Mouse (Mus musculus) midbrain, embryonic 12.5 days (tissue): ENCODE results near the gene Slc17a5. TPM values are rescaled to one million over a fixed set of nuclear protein-coding genes. Genes with fewer than 3 reads are reported as not detected.

ENCODE experiments used
- ATAC-seq: fragments of 200-750 bp; cut with Nextera tagmentation; 2 replicates; pipeline ENCODE4 v1.8.0; 2017; ENCODE audit warnings: low read depth, moderate TSS enrichment, moderate library complexity; ENCODE audit not compliant: low FRiP score
- H3K27ac ChIP-seq: fragments of 300-500 bp; sonication (generic); replicated peaks from 2 replicates; pipeline ENCODE4 v1.5.1; 2016; ENCODE audit warnings: mild to moderate bottlenecking
- H3K27me3 ChIP-seq: fragments of 300-500 bp; sonication (generic); 2 replicates; pipeline ENCODE4 v1.6.1; 2016; ENCODE audit warnings: mild to moderate bottlenecking
- H3K36me3 ChIP-seq: fragments of 300-500 bp; sonication (generic); 2 replicates; pipeline ENCODE4 v1.6.1; 2016
- H3K4me1 ChIP-seq: fragments of 300-500 bp; sonication (generic); 2 replicates; pipeline ENCODE4 v1.6.1; 2016
- H3K4me2 ChIP-seq: fragments of 300-500 bp; sonication (generic); replicated peaks from 2 replicates; pipeline ENCODE4 v1.6.1; 2016; ENCODE audit warnings: mild to moderate bottlenecking, moderate library complexity
- H3K4me3 ChIP-seq: fragments of 300-500 bp; sonication (generic); 2 replicates; pipeline ENCODE4 v1.5.1; 2016; ENCODE audit warnings: mild to moderate bottlenecking
- H3K9ac ChIP-seq: fragments of 300-500 bp; sonication (generic); replicated peaks from 2 replicates; pipeline ENCODE4 v1.6.1; 2016; ENCODE audit warnings: mild to moderate bottlenecking, moderate library complexity
- H3K9me3 ChIP-seq: fragments of 300-500 bp; sonication (generic); 2 replicates; pipeline ENCODE4 v1.6.1; 2016; ENCODE audit warnings: mild to moderate bottlenecking
- WGBS: fragments of 180-500 bp; shearing (Covaris S2); methylation state at CpG from one replicate; pipeline ENCODE4 v1.1.7; 2016; 5-methylcytosine and 5-hydroxymethylcytosine counted together
- polyA plus RNA-seq: library from polyadenylated mRNA; unstranded; fragments of >200 nt; fragmentation: Nextera tagmentation; extraction: Ambion mirVana; gene quantifications from 2 replicates; pipeline ENCODE4 v1.2.1, GENCODE M21; 2016

The Slc17a5 gene
- polyA plus RNA-seq, 1 experiment from 2014 or later = 13.9 TPM

- no peak for ATAC-seq
- H3K4me2 ChIP-seq = no peak overlapping the region
- 92% methylated on average over 18 of the region's 18 CpGs for WGBS
- no peaks in the 10 kb centered on the region for H3K4me1 ChIP-seq
- no peaks in the 10 kb centered on the region for H3K36me3 ChIP-seq
- H3K27ac ChIP-seq = no peak overlapping the region
- H3K27me3 ChIP-seq = 0 out of 2 replicates have a peak, but pooled peaks cover 5% of the 10 kb centered on the region
- no peak overlapping the region for H3K4me3 ChIP-seq
- H3K9me3 ChIP-seq = no peaks in the 10 kb centered on the region
- no peak overlapping the region for H3K9ac ChIP-seq
These were observed 8.1 kb upstream of the Slc17a5 start for GRCm38 (mm10) chr9:78595769-78596555.

GRCm38 (mm10) chr9:78595257-78595656 lies 7.4 kb upstream of the Slc17a5 start:
- Histone ChIP-seq H3K36me3 (no peaks in the 10 kb centered on the region), H3K4me1 (no peaks in the 10 kb centered on the region), H3K4me3 (no peak overlapping the region), H3K27me3 (0 out of 2 replicates have a peak, but pooled peaks cover 5% of the 10 kb centered on the region), H3K9me3 (no peaks in the 10 kb centered on the region), H3K27ac (no peak overlapping the region), H3K4me2 (no peak overlapping the region), H3K9ac (no peak overlapping the region)
- WGBS = 87% methylated on average over 3 of the region's 3 CpGs
- no peak for ATAC-seq

GRCm38 (mm10) chr9:78590471-78590870 lies 2.6 kb upstream of the Slc17a5 start:
- peaks cover 5% of the 10 kb centered on the region for H3K4me1 ChIP-seq
- no peaks in the 10 kb centered on the region for H3K36me3 ChIP-seq
- ATAC-seq = no peak
- no peak overlapping the region for H3K4me3 ChIP-seq
- no peak overlapping the region for H3K9ac ChIP-seq
- no peak overlapping the region for H3K27ac ChIP-seq
- WGBS = 93% methylated on average over 2 of the region's 2 CpGs
- no peaks in the 10 kb centered on the region for H3K27me3 ChIP-seq
- H3K9me3 ChIP-seq = no peaks in the 10 kb centered on the region
- H3K4me2 ChIP-seq = no peak overlapping the region

GRCm38 (mm10) chr9:78588411-78589033 lies 681 bp upstream of the Slc17a5 start:
- peak overlapping the region; percentile 69 for H3K4me3 ChIP-seq
- WGBS = 81% methylated on average over 10 of the region's 10 CpGs
- no peaks in the 10 kb centered on the region for H3K36me3 ChIP-seq
- peaks cover 5% of the 10 kb centered on the region for H3K4me1 ChIP-seq
- H3K27me3 ChIP-seq = no peaks in the 10 kb centered on the region
- ATAC-seq = peak; percentile 25
- H3K27ac ChIP-seq = 0 out of 2 replicates have a peak overlapping the region, but pooled peaks have one; percentile 64
- no peak overlapping the region for H3K9ac ChIP-seq
- H3K9me3 ChIP-seq = no peaks in the 10 kb centered on the region
- H3K4me2 ChIP-seq = peak overlapping the region; percentile 60

- peaks cover 4% of the 10 kb centered on the region; the same call in 1 of the 2 replicates for H3K36me3 ChIP-seq
- H3K9me3 ChIP-seq = no peaks in the 10 kb centered on the region
- H3K27me3 ChIP-seq = no peaks in the 10 kb centered on the region
- peak; percentile 74; the same call in 1 of the 2 replicates for ATAC-seq
- H3K4me3 ChIP-seq = peak overlapping the region; percentile 69
- H3K27ac ChIP-seq = peak overlapping the region; percentile 64
- peak overlapping the region; percentile 74 for H3K9ac ChIP-seq
- H3K4me2 ChIP-seq = peak overlapping the region; percentile 60
- H3K4me1 ChIP-seq = peaks cover 5% of the 10 kb centered on the region
- 4% methylated on average over 29 of the region's 31 CpGs for WGBS
These were observed 490 bp downstream of the Slc17a5 start for GRCm38 (mm10) chr9:78587218-78587883.

- Histone ChIP-seq H3K9me3 (no peaks in the 10 kb centered on the region), H3K9ac (no peak overlapping the region), H3K27ac (no peak overlapping the region), H3K27me3 (no peaks in the 10 kb centered on the region), H3K36me3 (peaks cover 36% of the 10 kb centered on the region), H3K4me1 (peaks cover 6% of the 10 kb centered on the region; the same call in 1 of the 2 replicates), H3K4me3 (no peak overlapping the region), H3K4me2 (no peak overlapping the region)
- 30% methylated on average over 10 of the region's 10 CpGs for WGBS
- 0 out of 2 replicates have a peak, but pooled peaks have one; percentile 52 for ATAC-seq
These were observed 8.0 kb downstream of the Slc17a5 start for GRCm38 (mm10) chr9:78579644-78580396.

GRCm38 (mm10) chr9:78578824-78579223 lies 9.0 kb downstream of the Slc17a5 start:
- H3K4me3 ChIP-seq = no peak overlapping the region
- no peak overlapping the region for H3K27ac ChIP-seq
- ATAC-seq = no peak
- H3K4me2 ChIP-seq = no peak overlapping the region
- H3K9ac ChIP-seq = no peak overlapping the region
- peaks cover 39% of the 10 kb centered on the region for H3K36me3 ChIP-seq
- 95% methylated on average over 7 of the region's 7 CpGs for WGBS
- peaks cover 6% of the 10 kb centered on the region; the same call in 1 of the 2 replicates for H3K4me1 ChIP-seq
- no peaks in the 10 kb centered on the region for H3K9me3 ChIP-seq
- H3K27me3 ChIP-seq = no peaks in the 10 kb centered on the region

GRCm38 (mm10) chr9:78576466-78576865 lies 11.4 kb downstream of the Slc17a5 start:
- Histone ChIP-seq H3K4me1 (peaks cover 6% of the 10 kb centered on the region; the same call in 1 of the 2 replicates), H3K9ac (no peak overlapping the region), H3K4me2 (no peak overlapping the region), H3K27me3 (no peaks in the 10 kb centered on the region), H3K4me3 (no peak overlapping the region), H3K9me3 (no peaks in the 10 kb centered on the region), H3K27ac (no peak overlapping the region), H3K36me3 (peaks cover 36% of the 10 kb centered on the region)
- 88% methylated on average over 5 of the region's 5 CpGs for WGBS
- ATAC-seq = no peak

- no peaks in the 10 kb centered on the region for H3K4me1 ChIP-seq
- H3K9ac ChIP-seq = no peak overlapping the region
- H3K4me3 ChIP-seq = no peak overlapping the region
- H3K36me3 ChIP-seq = peaks cover 22% of the 10 kb centered on the region
- no peaks in the 10 kb centered on the region for H3K27me3 ChIP-seq
- no peaks in the 10 kb centered on the region for H3K9me3 ChIP-seq
- no peak overlapping the region for H3K4me2 ChIP-seq
- no peak for ATAC-seq
- no peak overlapping the region for H3K27ac ChIP-seq
- 88% methylated on average over 9 of the region's 9 CpGs for WGBS
These were observed 17.9 kb downstream of the Slc17a5 start for GRCm38 (mm10) chr9:78569934-78570333.

GRCm38 (mm10) chr9:78559479-78559878 lies 28.4 kb downstream of the Slc17a5 start:
- Histone ChIP-seq H3K4me3 (no peak overlapping the region), H3K27ac (no peak overlapping the region), H3K36me3 (no peaks in the 10 kb centered on the region), H3K4me2 (no peak overlapping the region), H3K4me1 (no peaks in the 10 kb centered on the region), H3K9ac (no peak overlapping the region), H3K9me3 (no peaks in the 10 kb centered on the region), H3K27me3 (no peaks in the 10 kb centered on the region)
- 84% methylated on average over 4 of the region's 4 CpGs for WGBS
- no peak for ATAC-seq

GRCm38 (mm10) chr9:78558586-78559214 lies 29.1 kb downstream of the Slc17a5 start:
- WGBS = 90% methylated on average over 8 of the region's 8 CpGs
- Histone ChIP-seq H3K4me2 (no peak overlapping the region), H3K9me3 (no peaks in the 10 kb centered on the region), H3K27ac (no peak overlapping the region), H3K4me3 (no peak overlapping the region), H3K36me3 (no peaks in the 10 kb centered on the region), H3K4me1 (no peaks in the 10 kb centered on the region), H3K9ac (no peak overlapping the region), H3K27me3 (no peaks in the 10 kb centered on the region)
- ATAC-seq = no peak
